Mouse (Mus musculus): ENCODE measurements around the gene Ccdc185. TPM values are rescaled to one million over a fixed set of nuclear protein-coding genes. Genes with fewer than 3 reads are reported as not detected.
A peak's percentile ranks its signal among the peaks of the same experiment; 100 is the strongest.

The Ccdc185 gene
- total and polyA plus RNA-seq, 2 experiments from 2014 or later = not detected

- H3K36me3 ChIP-seq (ENCODE audit: insufficient read depth, low read length) = no peaks in the 10 kb centered on the region
- no peak overlapping the region for H3K4me3 ChIP-seq (ENCODE audit: low read depth, low read length)
- H3K9ac ChIP-seq (replicated peaks; ENCODE audit: low read length, poor library complexity, severe bottlenecking) = no peak overlapping the region
- 0 out of 2 replicates have a peak, but pooled peaks cover under 1% of the 10 kb centered on the region for H3K4me1 ChIP-seq (ENCODE audit: insufficient read depth, low read length)
- no peak overlapping the region for H3K4me2 ChIP-seq (ENCODE audit: low read depth, low read length, poor library complexity, severe bottlenecking)
- no peaks in the 10 kb centered on the region for H3K9me3 ChIP-seq (ENCODE audit: low read length)
- no peak for ATAC-seq (ENCODE audit: low FRiP score)
- H3K27ac ChIP-seq (ENCODE audit: low read depth, low read length) = no peak overlapping the region
- no peak for DNase-seq (ENCODE audit: low spot score)
- no peaks in the 10 kb centered on the region for H3K27me3 ChIP-seq (ENCODE audit: insufficient read depth, low read length)
- peak; percentile 32 for TF ChIP-seq CTCF (IDR thresholded peaks at IDR 0.05)
- WGBS = 49% methylated on average over 7 of the region's 7 CpGs
Observed at GRCm38 (mm10) chr1:182787030-182787429, 38.0 kb upstream of the Ccdc185 start.

- no peak overlapping the region for H3K4me3 ChIP-seq (ENCODE audit: low read depth, low read length)
- H3K27me3 ChIP-seq (ENCODE audit: insufficient read depth, low read length) = no peaks in the 10 kb centered on the region
- H3K4me2 ChIP-seq (ENCODE audit: low read depth, low read length, poor library complexity, severe bottlenecking) = no peak overlapping the region
- DNase-seq (ENCODE audit: low spot score) (no peak), ATAC-seq (ENCODE audit: low FRiP score) (no peak)
- H3K4me1 ChIP-seq (ENCODE audit: insufficient read depth, low read length) = no peaks in the 10 kb centered on the region
- no peaks in the 10 kb centered on the region for H3K9me3 ChIP-seq (ENCODE audit: low read length)
- no peak for TF ChIP-seq CTCF (IDR thresholded peaks at IDR 0.05)
- no peak overlapping the region for H3K27ac ChIP-seq (ENCODE audit: low read depth, low read length)
- H3K9ac ChIP-seq (replicated peaks; ENCODE audit: low read length, poor library complexity, severe bottlenecking) = no peak overlapping the region
- no peaks in the 10 kb centered on the region for H3K36me3 ChIP-seq (ENCODE audit: insufficient read depth, low read length)
- WGBS = 94% methylated on average over 5 of the region's 5 CpGs
Observed at GRCm38 (mm10) chr1:182785504-182785903, 36.5 kb upstream of the Ccdc185 start.

DNA sequence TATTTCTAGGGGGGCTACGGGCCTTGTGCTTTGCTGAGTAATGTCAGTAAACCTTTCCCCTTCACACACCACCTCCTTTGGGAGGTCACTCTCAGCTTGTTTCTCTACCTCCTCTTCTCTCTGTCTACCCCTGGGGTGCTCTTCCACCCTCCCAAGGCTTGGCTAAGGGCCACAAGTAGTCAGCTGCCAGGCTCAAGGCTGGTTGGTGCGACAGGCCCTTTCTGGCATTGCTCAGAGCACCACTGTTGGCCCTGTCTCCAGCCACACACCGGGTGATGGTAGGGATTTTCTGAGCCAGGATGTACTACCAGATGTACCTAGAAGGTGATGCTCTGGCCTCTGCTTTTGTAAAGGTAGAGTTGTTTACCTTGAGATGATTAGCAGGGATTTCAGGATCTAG is 35.8 kb upstream of the Ccdc185 start:
- Histone ChIP-seq H3K4me2 (ENCODE audit: low read depth, low read length, poor library complexity, severe bottlenecking) (no peak overlapping the region), H3K9ac (replicated peaks; ENCODE audit: low read length, poor library complexity, severe bottlenecking) (no peak overlapping the region), H3K36me3 (ENCODE audit: insufficient read depth, low read length) (no peaks in the 10 kb centered on the region), H3K27ac (ENCODE audit: low read depth, low read length) (no peak overlapping the region), H3K4me3 (ENCODE audit: low read depth, low read length) (no peak overlapping the region), H3K9me3 (ENCODE audit: low read length) (no peaks in the 10 kb centered on the region), H3K27me3 (ENCODE audit: insufficient read depth, low read length) (no peaks in the 10 kb centered on the region), H3K4me1 (ENCODE audit: insufficient read depth, low read length) (no peaks in the 10 kb centered on the region)
- no peak for TF ChIP-seq CTCF (IDR thresholded peaks at IDR 0.05)
- 86% methylated on average over 3 of the region's 3 CpGs for WGBS
- no peak for ATAC-seq (ENCODE audit: low FRiP score)
- no peak for DNase-seq (ENCODE audit: low spot score)

- 90% methylated on average over 7 of the region's 7 CpGs for WGBS
- DNase-seq (ENCODE audit: low spot score) (no peak), ATAC-seq (ENCODE audit: low FRiP score) (no peak)
- Histone ChIP-seq H3K4me2 (ENCODE audit: low read depth, low read length, poor library complexity, severe bottlenecking) (no peak overlapping the region), H3K27me3 (ENCODE audit: insufficient read depth, low read length) (no peaks in the 10 kb centered on the region), H3K36me3 (ENCODE audit: insufficient read depth, low read length) (peaks cover 6% of the 10 kb centered on the region; the same call in 1 of the 2 replicates), H3K27ac (ENCODE audit: low read depth, low read length) (no peak overlapping the region), H3K9ac (replicated peaks; ENCODE audit: low read length, poor library complexity, severe bottlenecking) (no peak overlapping the region), H3K4me3 (ENCODE audit: low read depth, low read length) (no peak overlapping the region), H3K9me3 (ENCODE audit: low read length) (no peaks in the 10 kb centered on the region), H3K4me1 (ENCODE audit: insufficient read depth, low read length) (no peaks in the 10 kb centered on the region)
- TF ChIP-seq CTCF (IDR thresholded peaks at IDR 0.05) = no peak
Observed at GRCm38 (mm10) chr1:182783774-182784173, 34.8 kb upstream of the Ccdc185 start.

DNA sequence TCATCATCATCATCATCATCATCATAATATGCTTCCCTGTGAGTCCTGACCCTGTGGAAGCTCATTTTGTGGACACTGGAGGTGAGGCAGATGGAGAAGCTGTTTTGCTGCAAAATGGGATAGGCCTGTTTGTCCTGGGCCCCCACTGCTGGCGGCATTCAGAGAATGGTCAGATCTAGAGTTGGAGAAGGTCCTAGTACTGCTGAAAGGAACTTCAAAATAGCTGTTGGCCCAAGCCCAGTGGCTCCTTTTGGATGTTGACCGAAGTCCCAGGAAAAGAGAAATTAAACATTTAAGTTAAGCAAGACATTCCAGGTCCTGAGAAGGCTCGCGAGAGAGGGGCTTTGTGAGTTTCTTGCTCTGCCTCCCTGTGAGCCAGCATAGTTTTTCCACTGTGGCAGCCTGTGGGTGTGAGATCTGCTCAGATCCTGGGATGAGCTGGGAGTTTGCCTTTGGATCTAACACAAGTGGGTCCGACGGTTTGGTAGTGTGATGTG is 30.1 kb upstream of the Ccdc185 start:
- DNase-seq (ENCODE audit: low spot score) = no peak
- H3K27me3 ChIP-seq (ENCODE audit: insufficient read depth, low read length) = no peaks in the 10 kb centered on the region
- H3K9me3 ChIP-seq (ENCODE audit: low read length) = no peaks in the 10 kb centered on the region
- 0 out of 2 replicates have a peak, but pooled peaks cover 6% of the 10 kb centered on the region for H3K4me1 ChIP-seq (ENCODE audit: insufficient read depth, low read length)
- H3K36me3 ChIP-seq (ENCODE audit: insufficient read depth, low read length) = peaks cover 6% of the 10 kb centered on the region; the same call in 1 of the 2 replicates
- no peak for TF ChIP-seq CTCF (IDR thresholded peaks at IDR 0.05)
- no peak for ATAC-seq (ENCODE audit: low FRiP score)
- WGBS = 95% methylated on average over 6 of the region's 6 CpGs
- H3K27ac ChIP-seq (ENCODE audit: low read depth, low read length) = no peak overlapping the region
- H3K9ac ChIP-seq (replicated peaks; ENCODE audit: low read length, poor library complexity, severe bottlenecking) = no peak overlapping the region
- H3K4me3 ChIP-seq (ENCODE audit: low read depth, low read length) = no peak overlapping the region
- H3K4me2 ChIP-seq (ENCODE audit: low read depth, low read length, poor library complexity, severe bottlenecking) = no peak overlapping the region

DNA sequence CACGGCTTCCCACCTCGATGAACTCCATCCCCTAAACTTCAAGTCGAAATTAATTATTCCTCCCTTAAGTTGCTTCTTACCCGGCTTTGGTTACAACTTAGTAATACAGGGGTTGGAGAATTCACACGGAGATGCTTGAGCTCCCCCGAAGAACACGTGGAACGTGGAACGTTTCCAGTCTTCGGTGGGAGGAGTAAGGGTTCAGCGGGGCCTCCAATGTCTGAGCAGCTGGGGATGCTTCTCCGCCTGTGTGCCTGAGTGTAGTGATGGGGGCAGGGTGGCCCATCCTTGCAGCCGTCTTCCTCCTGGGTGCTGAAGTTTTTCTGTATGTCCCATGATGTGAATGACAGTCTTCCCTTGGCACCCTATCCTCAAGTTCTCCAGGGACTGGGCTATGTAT is 29.2 kb upstream of the Ccdc185 start:
- Histone ChIP-seq H3K36me3 (ENCODE audit: insufficient read depth, low read length) (peaks cover 6% of the 10 kb centered on the region; the same call in 1 of the 2 replicates), H3K27me3 (ENCODE audit: insufficient read depth, low read length) (no peaks in the 10 kb centered on the region), H3K9ac (replicated peaks; ENCODE audit: low read length, poor library complexity, severe bottlenecking) (no peak overlapping the region), H3K27ac (ENCODE audit: low read depth, low read length) (no peak overlapping the region), H3K4me1 (ENCODE audit: insufficient read depth, low read length) (0 out of 2 replicates have a peak, but pooled peaks cover 6% of the 10 kb centered on the region), H3K4me3 (ENCODE audit: low read depth, low read length) (no peak overlapping the region), H3K4me2 (ENCODE audit: low read depth, low read length, poor library complexity, severe bottlenecking) (no peak overlapping the region), H3K9me3 (ENCODE audit: low read length) (no peaks in the 10 kb centered on the region)
- 84% methylated on average over 13 of the region's 13 CpGs for whole genome bisulfite sequencing
- TF ChIP-seq CTCF (IDR thresholded peaks at IDR 0.05) = no peak
- ATAC-seq (ENCODE audit: low FRiP score) = no peak
- no peak for DNase-seq (ENCODE audit: low spot score)

All from midbrain, postnatal 0 days (tissue).